Mouse (Mus musculus): ENCODE results near the gene Lcn2.

The Lcn2 gene

DNA sequence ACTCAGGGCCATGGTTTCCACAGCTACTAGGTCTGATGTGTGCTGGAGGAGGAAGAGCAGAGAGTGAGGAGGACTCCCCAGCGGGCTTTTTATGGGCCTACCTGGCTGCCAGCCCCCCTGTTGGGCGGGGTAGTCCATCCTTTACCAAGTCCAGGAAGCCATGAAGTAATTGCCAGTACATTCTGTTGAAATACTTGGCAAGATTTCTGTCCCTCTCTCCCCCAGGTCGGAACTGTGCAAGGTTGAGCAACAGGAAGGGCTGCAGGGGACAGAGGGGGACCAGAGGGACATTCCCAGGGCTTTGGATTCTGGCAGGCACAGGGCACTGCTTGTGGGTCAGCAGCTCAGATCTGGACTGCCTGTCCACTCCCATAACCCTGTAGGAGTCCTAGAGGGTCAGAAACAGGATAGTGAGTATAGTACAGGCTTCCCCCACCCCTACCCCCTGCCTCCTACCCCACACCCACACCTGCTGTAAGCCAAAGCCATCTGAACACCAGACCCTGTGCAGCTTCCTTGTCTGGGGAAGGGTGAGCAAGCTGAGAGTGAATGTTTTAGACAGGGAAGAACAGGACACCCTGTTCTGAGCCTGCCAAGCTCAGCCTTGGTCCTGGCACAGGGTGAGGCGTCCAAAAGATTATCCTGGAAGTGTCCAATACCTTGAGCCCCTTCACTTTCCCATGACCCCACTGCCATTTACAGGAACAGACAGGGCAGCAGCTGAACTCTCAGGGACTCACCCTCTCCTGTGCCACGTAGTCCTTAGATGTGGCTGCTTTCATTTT, at the start of gene Lcn2:
Lcn2 (minus strand) TSS at position 547 of the 785 bp plus-strand sequence.
- in situ Hi-C loops (cut with MboI, MseI): no loop called here

DNA sequence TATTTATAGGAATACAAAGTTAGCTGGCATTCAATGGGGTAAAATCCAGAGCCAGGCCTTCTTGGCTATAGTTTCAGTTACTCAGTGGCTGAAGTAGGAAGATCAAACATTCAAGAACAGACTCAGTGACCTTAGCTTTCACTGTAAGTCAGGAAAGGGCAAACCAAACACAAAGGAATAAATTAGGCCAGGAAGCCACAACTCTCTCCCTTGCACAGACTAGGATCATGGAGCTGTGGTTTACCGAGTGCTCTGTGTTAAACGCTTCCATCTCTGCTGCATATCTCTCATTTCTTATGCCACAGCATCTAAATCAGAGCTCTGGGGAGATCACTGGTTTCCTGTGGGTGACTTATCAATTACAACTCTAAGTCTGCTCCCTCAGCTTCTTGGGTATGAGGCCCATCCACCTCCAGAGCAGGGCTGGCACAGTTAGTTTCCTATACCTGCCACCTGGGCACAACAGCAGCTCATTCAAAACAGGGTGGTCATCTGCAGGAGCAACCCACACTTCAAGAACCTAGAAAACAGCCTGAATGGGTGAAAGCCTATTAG, 49.6 kb upstream of the Lcn2 start:
- in situ Hi-C loops (cut with MboI, MseI): no loop called here

DNA sequence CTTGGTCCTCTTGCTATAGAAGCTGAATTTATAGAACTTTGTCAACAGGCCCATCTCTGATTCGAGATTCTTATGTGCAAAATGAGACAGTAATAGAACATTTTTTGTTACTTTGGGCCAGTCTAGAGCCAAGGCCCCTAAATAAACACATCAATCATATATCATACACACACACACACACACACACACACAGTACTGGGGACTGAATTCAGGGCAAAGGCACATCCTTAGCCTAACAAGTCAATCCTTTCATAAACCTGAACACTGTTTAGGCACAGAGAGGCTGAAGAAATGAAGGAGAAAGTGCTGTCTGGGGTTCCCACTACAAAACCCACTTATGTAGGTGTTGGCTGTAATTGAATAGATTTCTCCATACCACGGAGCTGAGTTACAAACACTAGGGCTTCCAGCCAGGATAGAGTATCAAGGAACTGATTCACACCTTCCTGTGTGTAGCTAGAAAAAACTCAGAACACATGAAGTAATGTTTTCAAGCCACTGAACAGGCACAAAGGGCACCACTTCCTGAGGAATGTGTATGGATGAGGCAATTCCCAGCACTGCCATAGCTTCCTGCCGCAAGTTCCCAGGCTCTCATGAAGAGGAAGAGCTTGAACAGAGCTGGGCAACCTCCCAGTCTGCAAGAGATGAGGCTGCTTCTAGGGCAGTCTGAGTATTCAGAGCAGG, 48.8 kb upstream of the Lcn2 start:
- in situ Hi-C loops (cut with MboI, MseI): no loop called here

DNA sequence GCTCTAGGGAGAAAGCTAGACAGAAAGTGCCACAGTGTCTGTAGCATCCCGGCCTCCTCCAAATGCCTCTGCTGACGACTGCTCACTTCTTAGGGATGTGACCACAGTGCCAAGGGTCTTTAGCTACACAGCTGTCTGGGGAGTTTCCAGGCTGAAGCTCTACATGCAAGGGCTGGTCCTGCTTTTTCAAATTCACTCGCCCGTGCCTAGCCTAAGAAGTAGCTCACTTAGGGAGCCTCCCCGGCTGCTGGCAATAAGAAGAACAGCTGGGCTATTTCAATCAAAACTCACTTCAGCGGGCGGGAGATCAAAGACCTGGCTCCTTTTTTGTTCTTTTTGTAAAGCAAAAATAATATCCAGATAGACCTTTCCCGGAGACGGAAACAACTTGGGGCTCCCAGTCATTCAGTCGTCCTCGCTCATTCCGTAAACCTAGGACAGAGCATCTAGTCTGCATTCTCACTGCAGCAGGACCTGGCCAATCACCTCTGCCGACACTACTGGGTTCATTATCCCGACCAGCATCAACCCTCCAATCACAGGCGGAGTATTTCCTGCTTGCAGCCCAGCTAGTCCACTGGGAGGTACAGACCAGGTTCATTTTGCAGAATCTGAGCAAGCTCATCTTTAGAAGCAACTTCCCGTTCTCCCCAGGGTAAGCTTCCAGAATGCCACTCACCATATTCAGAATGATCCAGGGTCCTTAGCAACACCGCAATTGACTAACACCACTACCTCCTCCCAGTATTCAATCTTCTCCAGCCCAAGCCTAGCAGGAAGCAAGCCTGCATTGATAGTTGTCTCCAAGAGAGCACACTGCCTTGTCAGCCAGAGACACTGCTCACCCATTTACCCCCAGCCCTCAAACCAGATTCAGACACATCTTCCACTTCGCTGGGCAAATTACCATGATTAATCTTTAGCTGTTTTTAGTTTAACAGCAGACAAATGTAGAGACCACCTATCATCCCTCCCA, 42.9 kb upstream of the Lcn2 start:
- in situ Hi-C loops (cut with MboI, MseI): no loop called here

DNA sequence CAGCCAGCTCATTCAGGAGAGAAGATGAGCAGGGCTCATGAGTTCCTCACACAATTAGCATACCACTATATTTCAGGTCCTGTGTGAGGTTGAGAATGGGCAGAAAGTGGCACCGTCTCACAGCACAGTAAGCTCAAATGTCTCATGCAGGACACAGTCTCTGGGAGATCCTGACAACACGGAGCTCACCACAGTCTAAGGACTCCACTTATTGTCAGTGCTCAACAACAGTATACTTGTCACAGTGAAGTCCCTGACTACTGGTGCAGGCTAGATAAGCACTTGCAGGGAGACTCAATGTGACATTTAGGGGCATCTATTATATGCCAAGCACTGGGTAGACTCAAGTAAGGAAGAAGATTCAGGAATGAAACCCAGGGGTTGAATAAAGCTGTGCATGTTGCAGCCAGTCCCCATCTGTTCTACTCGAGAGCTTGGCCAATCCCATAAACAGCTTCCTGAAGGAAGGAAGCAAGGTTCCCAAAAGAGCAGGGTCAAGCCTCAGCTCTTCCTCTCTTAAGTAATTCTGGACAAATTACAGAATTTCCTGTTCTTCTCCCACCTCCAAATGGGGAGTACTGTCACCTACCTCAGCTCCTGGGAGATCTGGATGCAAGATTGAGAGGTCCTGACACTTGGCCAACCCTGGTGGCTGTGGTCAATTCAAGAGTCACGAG, 41.3 kb upstream of the Lcn2 start:
- in situ Hi-C loops (cut with MboI, MseI): no loop called here

DNA sequence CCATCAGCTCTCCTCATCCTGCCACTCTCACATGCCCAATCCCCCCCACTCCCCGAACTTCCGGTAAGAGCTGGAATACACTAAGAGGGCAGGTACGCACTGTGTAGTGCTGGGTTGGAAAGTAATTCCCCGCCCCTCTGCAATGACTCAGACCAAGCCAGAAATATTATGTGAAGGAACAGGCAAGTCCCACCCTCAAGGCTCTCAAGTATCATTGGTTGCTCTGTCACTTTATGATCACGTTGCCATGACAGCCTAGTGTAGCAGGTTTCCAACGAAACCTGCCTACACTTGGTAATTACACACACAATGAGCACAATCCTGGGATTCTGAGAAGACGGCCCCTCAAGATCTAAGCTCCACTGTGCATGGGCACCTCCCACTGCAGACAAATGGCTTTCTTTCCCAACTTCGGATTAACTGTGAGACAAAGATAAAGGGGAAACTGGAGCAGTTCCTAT, 40.2 kb upstream of the Lcn2 start:
- in situ Hi-C loops (cut with MboI, MseI): no loop called here

DNA sequence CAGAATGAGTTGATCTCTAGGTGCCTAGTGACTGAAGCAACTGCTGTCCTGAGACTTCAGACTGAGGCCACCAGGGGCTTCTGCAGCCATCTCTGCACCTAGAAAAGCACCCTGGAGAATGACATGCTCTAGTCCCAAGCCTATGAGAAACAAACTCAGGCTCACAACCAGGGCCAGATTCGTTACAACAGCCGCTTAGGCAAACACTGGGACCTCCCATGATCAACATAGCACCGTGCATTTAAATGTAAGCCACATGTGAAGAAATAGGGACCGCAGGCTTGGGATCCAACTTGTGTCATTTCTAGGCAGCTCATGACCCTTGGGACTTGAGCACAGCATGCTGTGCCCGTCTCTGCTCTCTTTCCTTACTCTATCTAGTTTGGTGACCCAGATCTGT, 39.7 kb upstream of the Lcn2 start:
- in situ Hi-C loops (cut with MboI, MseI): no loop called here

DNA sequence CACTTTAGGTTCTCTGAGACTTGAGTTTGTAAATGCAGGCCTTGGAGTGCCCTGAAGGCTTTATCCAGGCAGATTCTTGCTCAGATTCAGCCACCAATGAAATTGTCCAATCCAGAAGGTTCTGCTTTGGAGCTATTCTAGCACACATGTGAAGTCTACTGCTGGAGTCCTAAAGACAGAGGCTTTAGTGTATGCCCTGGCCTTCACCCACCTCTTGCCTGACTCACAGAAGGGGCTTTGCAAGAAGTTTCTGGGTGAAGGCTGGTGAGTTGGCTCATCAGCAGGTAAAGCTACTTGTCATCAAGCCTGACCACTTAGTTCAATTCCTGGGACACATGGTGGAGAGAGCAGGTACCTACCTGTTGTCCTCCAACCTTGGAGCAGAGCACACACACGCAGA, 38.1 kb upstream of the Lcn2 start:
- in situ Hi-C loops (cut with MboI, MseI): no loop called here

DNA sequence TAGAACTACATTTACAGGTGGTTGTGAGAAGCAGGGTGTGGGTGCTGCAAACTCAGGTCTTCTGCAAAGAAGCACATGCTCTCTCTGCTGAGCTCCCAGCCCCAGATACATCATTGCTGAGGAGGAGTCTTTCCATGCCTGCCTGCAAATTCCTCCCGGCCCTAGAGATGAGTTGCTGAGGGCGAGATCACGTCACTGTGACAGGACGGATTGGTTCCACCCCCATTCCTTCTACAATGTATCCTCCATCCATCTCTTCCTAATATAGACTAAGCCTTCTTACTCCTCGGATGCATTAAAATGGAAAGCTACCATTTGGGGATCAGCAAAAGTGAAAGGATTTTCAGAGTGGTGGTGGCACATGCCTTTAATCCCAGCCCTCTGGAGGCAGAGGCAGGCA, 37.5 kb upstream of the Lcn2 start:
- in situ Hi-C loops (cut with MboI, MseI): no loop called here

DNA sequence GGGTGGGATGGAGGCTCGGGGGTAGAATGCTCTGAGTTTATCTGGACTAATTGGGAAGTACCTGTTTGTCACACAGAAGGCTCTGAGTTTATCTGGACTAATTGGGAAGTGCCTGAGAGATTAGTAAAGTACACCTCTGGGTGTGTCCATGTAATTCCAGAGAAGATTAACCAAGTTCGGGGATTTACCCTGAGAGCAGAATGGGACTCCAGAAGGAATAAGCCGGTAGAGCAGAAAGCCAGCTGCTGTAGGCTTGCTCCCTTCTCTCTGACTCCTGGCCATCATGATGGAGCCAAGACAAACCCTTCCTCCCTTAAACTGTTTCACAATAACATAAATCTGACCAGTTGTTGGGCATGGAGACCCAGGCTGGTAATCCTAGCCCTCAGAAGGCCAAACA, 36.7 kb upstream of the Lcn2 start:
- in situ Hi-C loops (cut with MboI, MseI): no loop called here

DNA sequence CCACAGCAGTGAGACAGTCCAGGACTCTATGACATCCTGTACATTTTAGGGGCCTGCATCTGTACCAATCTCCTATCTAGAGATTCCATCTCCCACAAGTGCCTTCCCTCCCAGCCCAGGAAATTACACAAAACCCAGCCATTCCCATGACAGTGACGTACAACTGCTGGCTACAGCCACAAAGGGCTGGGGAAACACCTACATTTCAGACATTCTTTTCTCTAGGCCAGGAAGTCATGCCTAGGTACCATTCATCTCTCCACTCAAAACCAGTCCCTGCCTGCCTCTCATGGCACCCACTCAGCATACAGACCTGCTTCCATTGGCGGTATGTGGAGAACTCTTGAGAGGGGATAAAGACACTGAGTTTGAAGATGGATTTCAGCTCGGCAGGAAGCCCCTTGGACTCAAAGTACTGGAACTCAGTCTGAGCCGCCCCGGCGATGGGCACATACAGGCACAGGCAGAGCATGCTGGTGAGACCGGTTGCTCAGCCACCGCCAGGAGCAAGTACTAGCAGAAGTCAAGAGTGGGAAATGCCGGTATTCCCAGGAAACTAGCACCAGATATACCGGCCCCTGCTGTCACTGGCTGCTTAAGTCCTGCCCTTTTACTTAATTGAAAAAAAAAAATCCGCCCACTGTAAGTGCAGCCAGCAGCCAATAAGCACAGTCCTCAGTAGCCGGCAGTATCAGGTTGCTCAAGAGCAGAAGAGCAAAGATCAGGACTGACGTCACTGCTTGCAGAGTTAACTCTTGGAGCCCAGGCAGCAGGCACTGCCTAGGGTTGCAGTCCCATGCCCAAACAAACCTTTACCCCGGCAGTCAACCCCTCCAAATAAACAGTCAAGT, 35.7 kb upstream of the Lcn2 start:
- in situ Hi-C loops (cut with MboI, MseI): no loop called here

DNA sequence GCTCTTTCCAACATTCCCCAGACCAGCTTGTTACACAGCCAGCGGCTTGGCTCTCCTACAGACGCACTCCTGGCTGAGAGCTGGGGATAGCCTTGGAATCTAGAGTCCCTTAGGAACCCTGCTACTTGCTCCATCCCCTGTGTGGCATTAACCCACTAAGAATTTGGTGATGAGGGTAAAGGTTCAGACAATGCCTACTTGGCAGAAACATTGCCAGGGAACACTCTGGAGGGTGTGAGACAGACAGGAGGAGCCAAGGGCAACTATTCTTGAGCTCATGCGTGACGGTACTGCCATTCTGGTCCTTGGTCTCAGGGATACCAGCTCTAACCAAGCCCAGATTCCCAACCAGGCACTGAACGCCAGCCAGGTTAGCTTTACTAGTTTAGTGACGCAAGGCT, 33.8 kb upstream of the Lcn2 start:
- in situ Hi-C loops (cut with MboI, MseI): no loop called here

DNA sequence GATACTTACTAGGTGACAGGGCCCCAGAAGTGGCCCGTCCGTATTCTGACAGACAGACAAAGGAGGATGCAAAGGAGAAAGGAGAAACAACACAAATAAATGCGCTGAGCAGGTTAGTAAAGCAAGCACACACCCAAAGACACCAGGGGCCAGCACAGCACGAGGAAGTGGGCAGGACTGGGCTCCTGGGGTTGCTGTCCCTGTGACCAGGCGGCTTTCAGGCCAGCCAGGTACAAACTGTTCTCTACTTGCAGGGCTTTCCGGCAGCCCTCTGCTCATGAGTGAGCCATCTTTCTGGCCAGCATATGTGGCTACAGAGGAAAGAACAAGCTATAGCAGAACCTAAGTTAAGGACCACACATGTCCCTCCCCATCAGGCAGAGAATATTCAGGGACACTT, 32.6 kb upstream of the Lcn2 start:
- in situ Hi-C loops (cut with MboI, MseI): no loop called here

DNA sequence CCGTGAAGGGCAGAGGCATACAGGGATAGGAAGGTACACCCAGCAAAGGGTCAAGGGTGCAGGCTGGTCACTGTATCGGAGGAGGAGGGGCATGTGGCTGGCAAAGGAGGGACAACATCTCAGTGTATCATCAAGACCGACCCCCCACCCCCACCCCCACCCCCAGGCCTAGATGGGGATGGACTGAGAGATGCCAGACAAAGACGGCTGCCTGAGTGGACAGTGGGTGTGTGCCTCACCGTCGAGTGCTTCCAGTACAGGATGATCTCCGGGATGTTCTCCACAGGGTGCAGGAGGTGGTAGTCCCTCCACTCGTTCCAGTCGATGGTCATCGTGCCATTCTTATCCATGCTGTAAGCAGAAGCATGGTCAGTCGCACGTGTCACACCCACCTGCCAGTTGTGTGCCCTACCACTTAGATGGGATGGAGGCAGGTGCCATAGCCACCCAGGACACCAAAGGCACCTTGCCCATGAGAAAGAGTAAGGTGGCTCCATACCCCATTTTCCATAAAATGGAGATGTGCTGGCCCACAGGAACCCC, 32.1 kb upstream of the Lcn2 start:
- in situ Hi-C loops (cut with MboI, MseI): no loop called here

DNA sequence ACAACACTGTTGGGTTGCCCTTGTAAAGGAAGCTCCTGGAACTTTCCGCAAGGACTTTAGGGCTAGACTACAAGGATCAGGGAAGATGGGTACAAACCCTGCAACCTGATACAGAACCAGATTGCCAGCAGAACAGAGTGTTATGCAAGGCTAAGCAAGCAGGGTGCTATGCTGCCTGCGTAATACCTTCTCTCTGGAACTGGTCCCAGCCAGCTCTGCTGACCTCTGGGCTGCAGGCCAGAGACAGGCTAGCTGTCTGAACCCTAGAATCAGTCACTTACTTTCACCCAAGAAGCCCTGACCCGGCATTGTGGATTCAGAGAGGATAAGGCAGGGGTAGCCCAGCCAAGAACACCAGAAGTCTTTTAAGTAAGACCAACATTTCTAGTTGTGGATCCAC, 31.3 kb upstream of the Lcn2 start:
- in situ Hi-C loops (cut with MboI, MseI): no loop called here

DNA sequence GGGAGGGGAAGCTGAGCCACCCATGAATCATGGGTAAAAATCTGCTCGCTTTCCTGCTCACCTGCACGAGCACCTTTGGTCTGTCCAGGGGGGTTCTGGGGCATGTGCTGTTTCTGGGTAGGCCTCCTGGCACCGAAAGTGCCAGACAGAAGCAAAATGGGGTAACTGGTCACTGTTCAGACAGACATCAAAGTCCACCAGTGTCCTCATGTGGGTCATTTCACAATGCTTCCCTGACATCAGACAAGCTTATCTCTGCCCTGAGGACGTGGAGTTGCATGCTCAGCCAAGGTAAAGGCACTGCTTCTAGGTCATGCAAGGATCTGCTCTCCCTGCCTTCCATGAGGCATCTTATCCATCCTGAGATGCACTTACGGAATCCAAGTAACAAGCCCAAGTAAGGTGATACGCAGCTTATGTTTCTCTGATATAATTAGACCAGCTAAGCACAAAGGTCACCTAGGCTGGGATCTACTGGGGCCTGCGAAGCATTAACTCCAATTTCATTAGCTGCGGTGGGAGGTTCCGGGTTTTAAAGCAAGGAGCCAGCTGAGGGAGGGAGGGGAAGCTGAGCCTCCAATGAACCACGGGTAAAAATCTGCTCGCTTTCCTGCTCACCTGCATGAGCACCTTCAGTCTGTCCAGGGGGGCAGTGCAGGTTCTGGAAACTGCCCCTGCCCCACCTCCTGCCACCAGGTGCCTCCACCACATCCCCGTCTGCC, 30.5 kb upstream of the Lcn2 start:
- in situ Hi-C loops (cut with MboI, MseI): no loop called here

DNA sequence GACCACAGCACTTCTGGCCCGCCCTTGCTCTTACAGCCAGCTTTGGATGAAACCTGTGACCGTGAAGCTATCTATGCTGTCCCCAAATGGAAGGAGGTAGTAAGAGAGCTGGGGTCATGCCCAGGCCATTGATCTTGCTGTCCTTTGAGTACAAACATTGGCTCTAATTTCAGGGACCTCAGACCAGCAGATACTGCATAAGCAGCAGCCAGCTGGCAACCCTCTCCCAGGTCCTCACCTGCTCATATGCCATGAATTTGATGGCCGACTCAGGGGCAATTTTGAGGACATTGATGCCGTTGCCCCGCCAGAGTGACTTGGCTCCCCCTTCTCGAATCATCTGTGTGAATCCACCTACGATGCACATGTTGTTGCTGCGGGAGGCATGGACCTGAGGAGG, 29.4 kb upstream of the Lcn2 start:
- in situ Hi-C loops (cut with MboI, MseI): no loop called here

DNA sequence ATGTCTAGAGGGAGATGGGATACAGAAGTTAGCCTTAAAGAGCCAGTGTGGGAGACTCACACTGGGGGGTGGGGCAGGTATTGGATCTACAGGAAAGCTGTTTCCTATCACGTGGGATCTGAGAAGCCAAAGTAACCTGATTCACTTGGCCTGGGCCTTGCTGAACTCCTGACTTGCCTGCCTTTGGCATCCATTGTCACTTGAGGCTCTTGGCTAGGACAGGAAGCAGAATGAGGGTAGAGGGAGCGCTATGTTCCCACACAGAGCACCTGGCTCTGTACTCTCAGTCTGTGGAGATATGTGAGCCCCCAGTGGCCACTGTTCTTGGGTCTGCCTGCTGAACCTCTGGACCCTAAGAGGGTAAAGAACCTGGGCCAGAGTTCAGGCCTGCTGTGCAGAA, 28.5 kb upstream of the Lcn2 start:
- in situ Hi-C loops (cut with MboI, MseI): no loop called here

DNA sequence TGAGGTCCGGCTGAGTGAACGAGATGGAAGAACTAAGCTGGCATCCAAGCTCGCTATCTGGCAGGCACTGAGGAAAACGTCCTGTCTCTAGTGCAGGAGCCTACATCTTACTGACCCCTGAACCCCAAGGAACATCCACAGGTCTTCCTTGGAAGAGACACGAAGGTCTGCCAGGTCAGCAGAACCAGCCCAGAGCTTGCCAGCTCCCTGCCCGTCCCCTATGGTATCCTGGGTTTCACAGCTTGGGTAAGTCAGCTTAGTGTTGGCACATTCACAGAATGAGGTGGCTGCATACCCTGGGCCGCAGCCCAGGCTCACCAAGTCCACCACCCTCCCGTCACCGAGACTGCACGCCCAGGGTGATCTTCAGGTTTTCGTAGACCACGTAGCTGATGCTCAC, 27.7 kb upstream of the Lcn2 start:
- in situ Hi-C loops (cut with MboI, MseI): no loop called here

All from T-helper 1 cell (primary cell).